23 mouse cellular contexts compared by ENCODE assay signal in the genomic region with DNA sequence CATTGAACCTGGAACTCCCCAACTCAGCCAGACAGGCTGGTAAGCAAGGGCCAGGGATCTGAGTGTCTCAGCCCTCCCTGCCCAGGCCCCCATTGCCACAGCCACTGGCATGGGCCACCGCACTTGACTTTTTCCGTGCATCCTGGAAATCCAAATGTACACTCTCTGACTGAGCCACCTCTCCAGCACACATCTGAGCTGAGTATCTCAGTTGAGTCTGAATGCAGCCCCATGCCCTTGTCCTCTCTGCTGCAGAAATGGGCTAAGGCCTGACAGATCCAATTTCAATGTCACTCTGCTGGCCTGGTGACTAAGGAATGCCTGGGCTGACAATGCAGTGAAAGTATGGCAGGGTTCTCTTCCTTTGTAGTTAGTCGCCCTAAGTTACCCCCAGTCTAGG.
A peak's percentile ranks its signal among the peaks of the same experiment; 100 is the strongest.
DNase-seq lines count a peak whose midpoint lies in the region; ATAC-seq lines count a peak whose summit lies in the region.
"Had no signal": no experiment of that assay in that cellular context is flagged by ENCODE, and none has a peak within 500 bp of the region (broad histone marks: within the 10 kb centered on the region; RNA-seq: fewer than 3 reads in every experiment).

No protein-coding gene starts in this region.

- no peak overlapping the region for H3K4me2 ChIP-seq in heart, embryonic 13.5 days
- H3K4me2 ChIP-seq: embryonic facial prominence, embryonic 12.5 days; embryonic facial prominence, embryonic 15.5 days; forebrain, embryonic 12.5 days; forebrain, embryonic 15.5 days; hindbrain, embryonic 13.5 days; intestine, embryonic 15.5 days had no signal

- peaks cover 58% of the 10 kb centered on the region for H3K36me3 ChIP-seq in heart, embryonic 13.5 days
- H3K36me3 ChIP-seq: forebrain, embryonic 12.5 days; forebrain, embryonic 15.5 days; G1E; hindbrain, embryonic 13.5 days had no signal

- peak overlapping the region; percentile 45; the same call in 1 of the 2 replicates for H3K27ac ChIP-seq in heart, embryonic 13.5 days (replicated peaks)
- H3K27ac ChIP-seq: embryonic facial prominence, embryonic 12.5 days; embryonic facial prominence, embryonic 15.5 days; forebrain, embryonic 12.5 days; forebrain, embryonic 15.5 days; heart, adult 2 months; heart, embryonic 10.5 days; hindbrain, embryonic 10.5 days; hindbrain, embryonic 13.5 days; intestine, embryonic 15.5 days had no signal

- WGBS in heart, embryonic 13.5 days: 65% methylated on average over 3 of the region's 3 CpGs

- ATAC-seq in heart, embryonic 13.5 days (ENCODE audit: extremely low read depth, insufficient number of reproducible peaks, low FRiP score, low TSS enrichment): no peak
- ATAC-seq: forebrain, embryonic 15.5 days; hindbrain, embryonic 16.5 days; intestine, embryonic 15.5 days; Patski had no signal

- peaks cover 3% of the 10 kb centered on the region for H3K4me1 ChIP-seq in heart, embryonic 13.5 days
- H3K4me1 ChIP-seq: embryonic facial prominence, embryonic 12.5 days; forebrain, embryonic 12.5 days; forebrain, embryonic 15.5 days; intestine, embryonic 15.5 days had no signal

- no peak overlapping the region for H3K9ac ChIP-seq in heart, embryonic 13.5 days
- H3K9ac ChIP-seq: embryonic facial prominence, embryonic 12.5 days; embryonic facial prominence, embryonic 15.5 days; forebrain, embryonic 12.5 days; forebrain, embryonic 15.5 days; hindbrain, embryonic 13.5 days; intestine, embryonic 15.5 days had no signal

- peak; percentile 68 for DNase-seq in adrenal gland, adult 2 months
- no peak for DNase-seq in adrenal gland, adult 18-20 months (ENCODE audit: low spot score in 2 of 2)
- no peak for DNase-seq in heart, postnatal 4 days
- DNase-seq in adrenal gland, postnatal 10 days: peak; percentile 43
- peak; percentile 45 to 52 for DNase-seq in adrenal gland, postnatal 36 days
- DNase-seq in cerebellum, adult 18-20 months: no peak
- DNase-seq: B cell, adult 2 months; gastrocnemius, postnatal 25 days; heart, adult 2 months; kidney, adult 18-20 months; kidney, adult 9 months had no signal

- H3K4me3 ChIP-seq in heart, embryonic 13.5 days: no peak overlapping the region
- H3K4me3 ChIP-seq: embryonic facial prominence, embryonic 12.5 days; embryonic facial prominence, embryonic 15.5 days; forebrain, embryonic 12.5 days; forebrain, embryonic 15.5 days; heart, adult 2 months; heart, embryonic 10.5 days; hindbrain, embryonic 10.5 days; hindbrain, embryonic 13.5 days; intestine, embryonic 15.5 days had no signal

- H3K27me3 ChIP-seq in heart, embryonic 13.5 days (replicated peaks): no peaks in the 10 kb centered on the region
- H3K27me3 ChIP-seq: embryonic facial prominence, embryonic 12.5 days; embryonic facial prominence, embryonic 15.5 days; forebrain, embryonic 12.5 days; forebrain, embryonic 15.5 days; intestine, embryonic 15.5 days; Patski had no signal

- no peaks in the 10 kb centered on the region for H3K9me3 ChIP-seq in heart, embryonic 13.5 days
- H3K9me3 ChIP-seq: embryonic facial prominence, embryonic 12.5 days; embryonic facial prominence, embryonic 15.5 days; forebrain, embryonic 12.5 days; forebrain, embryonic 15.5 days; G1E; heart, embryonic 10.5 days; hindbrain, embryonic 10.5 days; hindbrain, embryonic 13.5 days; intestine, embryonic 15.5 days had no signal

Comparison
In these comparisons a context has a peak if more than half of its experiments do, and no peak if none do; other contexts are left out.
1. DNase-seq: peak in adrenal gland, adult 2 months (single experiment), adrenal gland, postnatal 10 days (single experiment) and adrenal gland, postnatal 36 days (2 of 2); none in adrenal gland, adult 18-20 months (0 of 2), heart, postnatal 4 days (single experiment) and cerebellum, adult 18-20 months (0 of 2).